Mouse (Mus musculus) brown adipose tissue, adult 24 weeks (tissue): ENCODE data around the gene Baz1a. TPM values are rescaled to one million over a fixed set of nuclear protein-coding genes. Genes with fewer than 3 reads are reported as not detected.

Source experiments
- H3K27ac ChIP-seq: fragments of 200-500 bp; replicated peaks from 2 replicates; pipeline ENCODE4 v1.5.1; 2012; ENCODE audit warnings: low read depth, mild to moderate bottlenecking, low read length
- H3K4me1 ChIP-seq: fragments of 200-500 bp; 2 replicates; pipeline ENCODE4 v1.6.1; 2012; ENCODE audit warnings: low read length, mixed read lengths; ENCODE audit not compliant: control insufficient read depth, insufficient read depth, insufficient read length
- H3K4me3 ChIP-seq: fragments of 200-500 bp; 2 replicates; pipeline ENCODE4 v1.5.1; 2012; ENCODE audit warnings: low read depth, mild to moderate bottlenecking, low read length, moderate library complexity; ENCODE audit not compliant: insufficient read depth
- polyA plus RNA-seq: library from polyadenylated mRNA; stranded (reverse); fragments of >200 nt; gene quantifications from 2 replicates; pipeline ENCODE4 v1.2.4, GENCODE M21; 2012; ENCODE audit not compliant: missing spikeins, insufficient read depth, insufficient read length

Gene Baz1a
- polyA plus RNA-seq, 1 experiment, result 3.6 TPM

DNA sequence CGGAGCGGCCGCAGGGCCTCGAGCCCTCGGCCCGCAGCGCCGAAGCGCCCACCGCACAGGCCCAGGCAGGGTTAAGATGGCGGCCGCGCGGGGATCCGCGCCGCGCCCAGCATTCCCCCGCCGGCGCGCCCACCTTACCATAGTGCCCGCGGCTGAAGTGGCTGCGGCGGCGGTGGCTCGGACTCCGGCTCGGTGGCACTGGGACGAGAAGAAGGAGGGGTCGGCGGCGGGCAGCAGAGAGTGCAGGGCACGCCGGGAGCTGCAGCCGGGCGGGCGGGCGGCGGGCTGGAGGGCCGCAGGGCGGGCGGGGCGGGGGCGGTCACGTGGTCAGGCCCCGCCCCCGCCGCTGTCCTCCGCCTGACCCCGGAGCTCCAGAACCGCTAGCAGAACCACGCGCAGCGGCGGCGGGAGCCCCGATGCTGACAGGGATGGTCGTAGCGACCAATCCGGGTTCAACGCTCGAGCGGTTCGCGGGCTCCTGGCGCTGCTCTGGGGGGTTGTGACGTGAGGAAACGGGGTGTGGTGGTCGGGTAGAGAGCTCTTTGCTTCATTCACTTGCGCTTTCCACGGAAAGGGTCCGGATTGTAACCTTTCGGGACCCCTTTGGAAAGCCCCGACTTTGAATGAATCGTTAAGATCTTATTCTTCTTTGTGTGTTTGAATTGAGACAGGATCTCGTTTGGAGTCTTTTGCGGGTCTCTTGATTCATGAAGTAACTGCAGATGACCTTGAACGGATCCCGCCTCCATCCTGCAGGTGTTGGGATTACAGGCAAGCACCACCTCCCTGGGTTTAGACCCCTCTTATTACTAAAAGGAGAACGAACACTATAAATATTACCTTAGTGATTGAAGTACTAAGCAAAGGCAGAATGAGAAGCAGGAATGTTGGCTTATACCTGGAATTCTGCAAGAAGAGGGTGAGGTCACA lies 151.3 kb downstream of the Baz1a start, which contains the start of gene Cfl2:
Gene Cfl2 (minus strand): TSS at position 272 of the 930 bp plus-strand sequence.
- Histone ChIP-seq H3K4me1 (no peaks in the 10 kb centered on the region), H3K4me3 (peak within 1 kb of the TSS; percentile 96), H3K27ac (peak within 1 kb of the TSS; percentile 90)

DNA sequence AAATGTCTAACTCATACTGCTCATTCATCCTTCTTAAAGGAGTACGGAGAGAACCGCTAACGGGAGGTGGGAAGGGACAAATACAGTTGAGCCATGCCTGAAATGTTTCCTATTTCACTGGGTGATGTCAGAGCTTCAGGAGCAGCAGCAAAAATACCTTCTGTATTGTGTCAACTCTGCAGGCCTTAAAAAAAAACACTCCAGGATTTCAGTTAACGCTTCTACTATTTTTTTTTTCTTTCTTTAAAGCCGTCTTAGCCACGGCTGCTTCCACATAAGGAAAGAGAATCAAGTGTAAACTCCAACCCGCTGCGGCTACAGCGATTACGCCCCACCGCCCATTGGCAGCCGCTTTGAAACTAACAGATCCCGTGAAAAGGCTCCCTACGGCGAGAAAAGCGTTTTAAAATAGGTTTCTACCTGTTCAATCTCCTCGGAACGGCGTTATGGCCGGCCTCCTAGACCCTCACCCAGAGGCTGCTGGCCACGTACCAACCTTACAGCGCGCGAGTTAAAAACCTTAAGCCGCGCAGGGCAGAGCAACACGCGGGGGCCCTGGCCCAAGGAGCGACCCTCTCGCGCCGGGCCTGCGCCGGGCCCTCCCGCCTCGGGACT lies 152.1 kb downstream of the Baz1a start:
- Histone ChIP-seq H3K4me1 (no peaks in the 10 kb centered on the region), H3K4me3 (peak overlapping the region; percentile 96), H3K27ac (peak overlapping the region; percentile 90)

DNA sequence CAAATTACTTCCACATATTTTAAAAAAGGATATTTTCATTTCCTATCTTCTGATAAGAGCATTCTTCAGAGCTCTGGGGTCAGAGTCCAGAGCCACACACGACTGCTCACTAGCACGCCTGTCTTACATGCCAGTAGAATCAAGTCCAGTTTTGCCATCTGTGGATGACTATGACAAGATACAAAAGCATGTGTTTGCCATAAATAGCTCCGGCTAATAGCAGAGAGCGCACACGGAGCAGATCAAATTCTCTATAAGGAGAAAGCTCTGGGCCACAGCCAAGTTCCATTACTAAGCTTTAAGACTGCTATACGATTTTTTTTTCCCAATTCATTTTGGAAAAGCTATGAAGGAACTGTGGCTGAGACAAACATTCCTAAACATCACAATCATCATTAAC lies 154.6 kb downstream of the Baz1a start:
- Histone ChIP-seq H3K4me3 (no peak overlapping the region), H3K27ac (no peak overlapping the region), H3K4me1 (no peaks in the 10 kb centered on the region)

GRCm38 (mm10) chr12:54850551-54850950 lies 163.6 kb downstream of the Baz1a start:
- H3K27ac ChIP-seq, result no peak overlapping the region
- H3K4me1 ChIP-seq, result no peaks in the 10 kb centered on the region
- no peak overlapping the region for H3K4me3 ChIP-seq

DNA sequence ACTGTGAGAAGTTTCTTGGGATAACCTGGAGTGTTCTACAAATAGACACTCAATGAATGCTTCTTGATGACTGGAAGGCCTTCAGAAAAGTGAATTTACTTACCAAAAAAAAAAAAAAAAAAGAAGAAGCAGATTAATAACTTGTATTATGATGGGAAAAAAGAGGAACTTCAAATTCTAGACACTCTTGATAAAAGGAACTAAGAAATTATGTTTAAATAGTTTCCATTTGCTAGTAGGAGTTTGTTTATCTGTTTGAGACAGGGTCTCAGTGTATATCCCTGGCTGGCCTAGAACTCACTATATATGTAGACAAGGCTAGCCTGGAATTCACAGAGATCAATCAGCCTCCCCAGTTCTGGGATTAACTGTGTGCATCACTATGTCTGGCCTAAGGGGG lies 169.7 kb downstream of the Baz1a start:
- H3K4me3 ChIP-seq, result no peak overlapping the region
- H3K27ac ChIP-seq, result no peak overlapping the region
- no peaks in the 10 kb centered on the region for H3K4me1 ChIP-seq

Other genes with a start within 250 kb of the Baz1a start
- gene Snx6, start 218.6 kb downstream of the Baz1a start, polyA plus RNA-seq, result 36.7 and 49.2 TPM in 2 replicates
- 196 and 220 TPM in 2 replicates for gene Cfl2, start 151.5 kb downstream of the Baz1a start, polyA plus RNA-seq
- not detected in 2 replicates for gene Gm20403, start 27.8 kb downstream of the Baz1a start, polyA plus RNA-seq
- gene 2700097O09Rik, start 65.8 kb upstream of the Baz1a start, polyA plus RNA-seq, result 9.1 and 11.2 TPM in 2 replicates
- gene Srp54a, start 65.9 kb upstream of the Baz1a start, polyA plus RNA-seq, result 82.3 and 86.5 TPM in 2 replicates
- gene Fam177a, start 110.1 kb upstream of the Baz1a start, polyA plus RNA-seq, result 19.3 and 21.7 TPM in 2 replicates
- 15.7 and 18.4 TPM in 2 replicates for gene Srp54b, start 140.8 kb upstream of the Baz1a start, polyA plus RNA-seq
- gene 1700047I17Rik2, start 185.2 kb upstream of the Baz1a start, polyA plus RNA-seq, result 14.5 TPM in 1 of 2 replicates, not detected in the other
- 71.7 and 92.8 TPM in 2 replicates for gene Srp54c, start 215.8 kb upstream of the Baz1a start, polyA plus RNA-seq